Mouse (Mus musculus) heart, embryonic 12.5 days (tissue): ENCODE results near the gene Paip2b. TPM values are rescaled to one million over a fixed set of nuclear protein-coding genes. Genes with fewer than 3 reads are reported as not detected.
A peak's percentile ranks its signal among the peaks of the same experiment; 100 is the strongest.
"Not testable (repeated sequence)": the region's sequence is repeated elsewhere in the genome, so short reads cannot be mapped to it uniquely, and the experiment has no call there.

Experiments
- ATAC-seq: fragments of 200-750 bp; cut with Nextera tagmentation; 2 replicates; pipeline ENCODE4 v1.8.0; 2017; ENCODE audit warnings: moderate TSS enrichment, moderate library complexity; ENCODE audit not compliant: insufficient number of reproducible peaks, low FRiP score
- H3K27ac ChIP-seq: fragments of 300-500 bp; sonication (generic); 2 replicates; pipeline ENCODE4 v1.5.1; 2016; ENCODE audit warnings: mild to moderate bottlenecking, moderate library complexity; ENCODE audit not compliant: poor library complexity, severe bottlenecking
- H3K27me3 ChIP-seq: fragments of 300-500 bp; sonication (generic); replicated peaks from 2 replicates; pipeline ENCODE4 v1.6.1; 2016; ENCODE audit warnings: mild to moderate bottlenecking, moderate library complexity
- H3K36me3 ChIP-seq: fragments of 300-500 bp; sonication (generic); 2 replicates; pipeline ENCODE4 v1.6.1; 2016; ENCODE audit warnings: mild to moderate bottlenecking, moderate library complexity
- H3K4me1 ChIP-seq: fragments of 300-500 bp; sonication (generic); replicated peaks from 2 replicates; pipeline ENCODE4 v1.6.1; 2016; ENCODE audit warnings: mild to moderate bottlenecking
- H3K4me2 ChIP-seq: fragments of 300-500 bp; sonication (generic); 2 replicates; pipeline ENCODE4 v1.6.1; 2016; ENCODE audit warnings: mild to moderate bottlenecking, moderate library complexity
- H3K4me3 ChIP-seq: fragments of 300-500 bp; sonication (generic); 2 replicates; pipeline ENCODE4 v1.5.1; 2016; ENCODE audit warnings: mild to moderate bottlenecking
- H3K9ac ChIP-seq: fragments of 300-500 bp; sonication (generic); 2 replicates; pipeline ENCODE4 v1.6.1; 2016; ENCODE audit warnings: mild to moderate bottlenecking, moderate library complexity
- H3K9me3 ChIP-seq: fragments of 300-500 bp; sonication (generic); replicated peaks from 2 replicates; pipeline ENCODE4 v1.6.1; 2016; ENCODE audit warnings: mild to moderate bottlenecking, moderate library complexity
- WGBS: fragments of 180-500 bp; shearing (Covaris S2); methylation state at CpG from one replicate; pipeline ENCODE4 v1.1.7; 2016; 5-methylcytosine and 5-hydroxymethylcytosine counted together
- polyA plus RNA-seq: library from polyadenylated mRNA; unstranded; fragments of >200 nt; fragmentation: Nextera tagmentation; extraction: Ambion mirVana; gene quantifications from 2 replicates; pipeline ENCODE4 v1.2.1, GENCODE M21; 2016

Gene Paip2b
- polyA plus RNA-seq, 1 experiment from 2014 or later, result 13.6 TPM

DNA sequence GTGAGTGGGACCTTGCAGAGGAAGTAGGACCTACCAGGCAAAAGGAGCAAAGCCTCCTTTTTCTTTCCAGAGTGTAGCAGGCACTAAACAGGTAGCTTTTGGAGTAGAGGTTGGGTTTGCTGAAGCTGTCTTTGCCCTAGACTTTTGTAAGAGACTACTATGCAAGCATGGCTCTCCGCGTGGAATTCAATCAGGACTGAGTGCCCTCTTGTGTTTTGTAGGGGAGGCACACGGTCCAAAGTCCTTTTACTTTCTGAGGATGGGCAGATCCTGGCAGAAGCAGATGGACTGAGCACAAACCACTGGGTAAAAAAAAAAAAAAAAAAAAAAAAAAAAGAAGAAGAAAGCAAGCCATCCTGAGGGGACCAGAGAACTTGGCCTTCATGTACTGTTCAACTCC, 34.9 kb downstream of the Paip2b start:
- Histone ChIP-seq H3K4me2 (no peak overlapping the region), H3K27me3 (no peaks in the 10 kb centered on the region), H3K9me3 (no peaks in the 10 kb centered on the region), H3K4me1 (peaks cover 17% of the 10 kb centered on the region), H3K27ac (no peak overlapping the region), H3K9ac (no peak overlapping the region; the same call in 1 of the 2 replicates), H3K36me3 (peaks cover 36% of the 10 kb centered on the region), H3K4me3 (no peak overlapping the region)
- no peak for ATAC-seq
- whole genome bisulfite sequencing, result 57% methylated on average over 3 of the region's 3 CpGs

DNA sequence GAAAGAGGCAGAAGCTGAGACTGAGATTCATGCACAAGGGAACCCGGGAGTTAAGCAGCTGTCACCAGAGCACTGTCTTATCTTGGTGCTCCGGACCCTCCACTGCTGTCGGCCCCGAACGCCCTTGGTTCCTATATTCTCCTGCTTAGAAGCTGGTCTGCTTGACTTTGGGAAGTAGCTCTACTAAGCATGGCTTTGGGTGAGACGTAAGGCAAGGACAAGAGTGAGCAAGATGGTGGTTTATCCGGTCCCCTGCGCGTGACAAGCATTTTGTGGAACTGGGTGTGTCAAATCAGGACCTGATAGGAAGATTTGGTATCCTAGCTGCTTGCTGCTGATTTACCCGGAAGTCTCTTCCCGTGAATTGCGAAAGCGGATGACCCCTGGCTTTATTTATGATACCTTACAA, 36.0 kb downstream of the Paip2b start:
- ATAC-seq, result peak; percentile 23; the same call in 1 of the 2 replicates
- H3K4me3 ChIP-seq, result peak overlapping the region; percentile 87
- 4% methylated on average over 13 of the region's 13 CpGs for WGBS
- H3K9ac ChIP-seq, result peak overlapping the region; percentile 91
- peaks cover 25% of the 10 kb centered on the region for H3K4me1 ChIP-seq
- no peaks in the 10 kb centered on the region for H3K9me3 ChIP-seq
- peak overlapping the region; percentile 93 for H3K27ac ChIP-seq
- no peaks in the 10 kb centered on the region for H3K27me3 ChIP-seq
- peaks cover 24% of the 10 kb centered on the region for H3K36me3 ChIP-seq
- peak overlapping the region; percentile 89 for H3K4me2 ChIP-seq

- H3K9me3 ChIP-seq, result no peaks in the 10 kb centered on the region
- peak within 1 kb of the TSS; percentile 91 for H3K9ac ChIP-seq
- under 1% methylated on average over 43 of the region's 43 CpGs for WGBS
- H3K4me3 ChIP-seq, result peak within 1 kb of the TSS; percentile 87
- H3K36me3 ChIP-seq, result peaks cover 17% of the 10 kb centered on the region
- peak within 1 kb of the TSS; percentile 89 for H3K4me2 ChIP-seq
- H3K27ac ChIP-seq, result peak within 1 kb of the TSS; percentile 93
- H3K4me1 ChIP-seq, result peaks cover 25% of the 10 kb centered on the region
- peak; percentile 96 for ATAC-seq
- no peaks in the 10 kb centered on the region for H3K27me3 ChIP-seq
Measured at GRCm38 (mm10) chr6:83794760-83795296, 36.7 kb downstream of the Paip2b start, which contains the start of gene Nagk. Nagk (plus strand) TSS chr6:83794982.

GRCm38 (mm10) chr6:83791251-83791890, 40.2 kb downstream of the Paip2b start:
- Histone ChIP-seq H3K27me3 (no peaks in the 10 kb centered on the region), H3K27ac (no peak overlapping the region), H3K9me3 (no peaks in the 10 kb centered on the region), H3K4me2 (no peak overlapping the region), H3K4me1 (peaks cover 23% of the 10 kb centered on the region), H3K4me3 (no peak overlapping the region), H3K9ac (no peak overlapping the region), H3K36me3 (no peaks in the 10 kb centered on the region)
- ATAC-seq, result no peak
- WGBS, result 43% methylated on average over 4 of the region's 4 CpGs

DNA sequence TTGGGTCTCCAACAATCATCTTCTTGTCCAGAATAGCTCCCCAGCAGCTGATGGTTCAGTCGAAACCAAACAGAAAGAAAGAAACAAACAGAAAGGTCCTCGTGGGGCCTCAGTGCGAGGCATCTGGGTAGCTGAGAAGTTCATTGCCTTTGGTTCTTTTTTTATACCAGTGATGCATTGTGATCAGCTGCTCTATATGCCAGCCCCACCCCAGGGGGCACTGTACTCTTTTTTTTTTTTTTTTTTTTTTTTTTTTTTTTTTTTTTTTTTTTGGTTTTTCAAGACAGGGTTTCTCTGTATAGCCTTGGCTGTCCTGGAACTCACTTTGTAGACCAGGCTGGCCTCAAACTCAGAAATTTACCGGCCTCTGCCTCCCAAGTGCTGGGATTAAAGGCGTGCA, 41.0 kb downstream of the Paip2b start:
- H3K9ac ChIP-seq, H3K36me3 ChIP-seq, H3K4me3 ChIP-seq, H3K27me3 ChIP-seq, H3K4me2 ChIP-seq, H3K9me3 ChIP-seq, H3K27ac ChIP-seq, ATAC-seq: not testable (repeated sequence)
- 81% methylated on average over 5 of the region's 5 CpGs for WGBS
- peaks cover 15% of the 10 kb centered on the region for H3K4me1 ChIP-seq

DNA sequence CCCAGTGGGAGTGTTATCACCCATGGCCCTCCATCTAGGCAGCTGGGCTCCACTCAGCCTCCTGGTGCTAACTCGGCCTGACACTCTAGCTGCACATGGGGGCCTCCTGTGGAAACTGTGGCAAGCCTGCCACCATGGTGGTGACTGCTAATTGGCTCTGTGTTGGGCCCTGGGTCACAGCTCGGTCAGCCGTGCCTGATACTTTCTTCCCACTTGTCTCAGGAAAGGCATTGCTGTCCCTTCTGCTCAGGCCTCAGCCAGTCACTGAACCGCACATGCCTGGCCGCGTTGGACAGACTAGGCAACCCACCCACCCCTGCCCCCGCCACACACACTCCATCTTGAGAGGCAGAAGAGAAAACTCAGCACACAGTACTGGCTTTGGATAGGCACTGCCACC, 43.0 kb downstream of the Paip2b start:
- no peak for ATAC-seq
- H3K36me3 ChIP-seq, result no peaks in the 10 kb centered on the region
- H3K9ac ChIP-seq, result no peak overlapping the region
- H3K4me3 ChIP-seq, result no peak overlapping the region
- H3K27me3 ChIP-seq, result no peaks in the 10 kb centered on the region; the same call in 1 of the 2 replicates
- no peaks in the 10 kb centered on the region for H3K9me3 ChIP-seq
- no peak overlapping the region for H3K4me2 ChIP-seq
- 0 out of 2 replicates have a peak, but pooled peaks cover 9% of the 10 kb centered on the region for H3K4me1 ChIP-seq
- WGBS, result 77% methylated on average over 7 of the region's 7 CpGs
- no peak overlapping the region for H3K27ac ChIP-seq

GRCm38 (mm10) chr6:83786426-83786825, 45.1 kb downstream of the Paip2b start:
- Histone ChIP-seq H3K27me3 (no peaks in the 10 kb centered on the region; the same call in 1 of the 2 replicates), H3K36me3 (no peaks in the 10 kb centered on the region), H3K4me1 (0 out of 2 replicates have a peak, but pooled peaks cover 6% of the 10 kb centered on the region), H3K9me3 (no peaks in the 10 kb centered on the region), H3K9ac (no peak overlapping the region), H3K4me3 (no peak overlapping the region), H3K4me2 (no peak overlapping the region), H3K27ac (no peak overlapping the region)
- WGBS, result 62% methylated on average over 3 of the region's 3 CpGs
- ATAC-seq, result no peak

DNA sequence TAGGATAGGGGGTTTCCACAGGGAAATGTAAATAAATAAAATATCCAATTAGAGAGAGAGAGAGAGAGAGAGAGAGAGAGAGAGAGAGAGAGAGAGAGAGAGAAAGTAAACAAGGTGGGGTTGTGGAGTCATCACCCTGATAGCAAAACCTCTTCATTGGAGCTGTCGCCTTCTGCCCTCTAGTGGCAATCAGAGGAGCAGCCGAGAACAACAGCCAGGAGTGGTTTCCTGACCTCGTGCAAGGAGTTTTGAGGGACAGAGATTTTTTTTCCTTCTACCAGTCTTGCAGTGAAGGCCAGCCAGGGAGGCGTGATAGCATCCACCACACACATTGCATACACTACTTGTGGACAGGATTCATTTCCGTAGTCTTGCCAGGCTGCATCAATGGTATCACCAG, 52.5 kb downstream of the Paip2b start:
- Histone ChIP-seq H3K4me2 (no peak overlapping the region), H3K4me1 (peaks cover 15% of the 10 kb centered on the region), H3K27me3 (no peaks in the 10 kb centered on the region), H3K9me3 (no peaks in the 10 kb centered on the region), H3K27ac (no peak overlapping the region), H3K9ac (no peak overlapping the region), H3K4me3 (no peak overlapping the region), H3K36me3 (no peaks in the 10 kb centered on the region)
- no peak for ATAC-seq
- 6% methylated on average over 5 of the region's 5 CpGs for WGBS

GRCm38 (mm10) chr6:83778306-83778705, 53.2 kb downstream of the Paip2b start:
- 85% methylated on average over 7 of the region's 7 CpGs for WGBS
- H3K9ac ChIP-seq, result no peak overlapping the region
- H3K4me2 ChIP-seq, result no peak overlapping the region
- H3K4me3 ChIP-seq, result no peak overlapping the region
- peaks cover 16% of the 10 kb centered on the region for H3K4me1 ChIP-seq
- H3K36me3 ChIP-seq, result 0 out of 2 replicates have a peak, but pooled peaks cover 5% of the 10 kb centered on the region
- no peak for ATAC-seq
- no peaks in the 10 kb centered on the region for H3K9me3 ChIP-seq
- H3K27me3 ChIP-seq, result no peaks in the 10 kb centered on the region
- H3K27ac ChIP-seq, result no peak overlapping the region

DNA sequence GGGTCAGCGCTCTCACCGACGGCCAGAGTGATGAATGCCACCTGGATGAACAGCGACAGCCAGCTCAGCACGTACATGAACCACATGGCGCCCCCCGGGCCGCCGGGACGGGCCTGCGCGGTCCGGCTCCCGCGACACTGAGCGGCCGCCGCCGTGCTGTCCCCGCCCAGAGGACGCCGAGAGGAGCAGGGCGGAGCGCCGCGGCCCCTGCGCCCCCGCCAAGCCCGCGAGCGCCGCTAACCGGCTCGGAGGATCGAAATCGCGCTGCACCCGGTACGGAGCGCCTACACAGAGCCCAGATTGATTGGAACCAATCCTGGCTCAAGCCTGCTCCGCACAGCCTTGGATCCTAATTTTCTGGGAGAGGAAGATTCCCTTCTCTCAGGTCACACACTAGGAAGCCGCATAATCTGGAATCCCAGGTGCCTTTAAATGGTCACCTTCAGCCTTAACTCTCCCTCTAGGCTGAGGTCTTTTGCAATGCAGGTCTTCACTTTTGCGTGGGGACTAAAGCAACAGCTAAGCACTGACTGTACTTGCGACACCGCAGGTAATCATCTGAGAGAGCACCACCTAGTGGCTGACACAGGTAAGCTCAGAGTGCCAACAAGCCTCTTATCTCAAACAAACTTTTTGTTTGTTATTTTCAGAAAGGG, 55.8 kb downstream of the Paip2b start, which contains the start of gene Tex261:
Gene Tex261, minus strand, starts transcription at position 176 of the 656 bp plus-strand sequence.
- peak within 1 kb of the TSS; percentile 82 for H3K27ac ChIP-seq
- peaks cover 16% of the 10 kb centered on the region for H3K4me1 ChIP-seq
- peak; percentile 94 for ATAC-seq
- no peaks in the 10 kb centered on the region for H3K9me3 ChIP-seq
- H3K4me3 ChIP-seq, result peak within 1 kb of the TSS; percentile 96
- peaks cover 29% of the 10 kb centered on the region for H3K36me3 ChIP-seq
- under 1% methylated on average over 45 of the region's 45 CpGs for WGBS
- H3K27me3 ChIP-seq, result no peaks in the 10 kb centered on the region
- H3K9ac ChIP-seq, result peak within 1 kb of the TSS; percentile 95
- H3K4me2 ChIP-seq, result peak within 1 kb of the TSS; percentile 81
